In genomic region chr8:79529556-79529955, GRCm38 (mm10) we compare ENCODE assay signal across 8 mouse cellular contexts.
A peak's percentile ranks its signal among the peaks of the same experiment; 100 is the strongest.
DNase-seq lines count a peak whose midpoint lies in the region; ATAC-seq and TF ChIP-seq lines count a peak whose summit lies in the region.

No protein-coding gene starts in this region.

- no peak overlapping the region for H3K9ac ChIP-seq in embryonic facial prominence, embryonic 11.5 days (replicated peaks; ENCODE audit: low read length)
- no peak overlapping the region for H3K9ac ChIP-seq in midbrain, postnatal 0 days (replicated peaks; ENCODE audit: low read length, poor library complexity, severe bottlenecking)
- H3K9ac ChIP-seq in midbrain, embryonic 14.5 days (replicated peaks; ENCODE audit: low read length), result no peak overlapping the region

- ATAC-seq in embryonic facial prominence, embryonic 11.5 days (replicated peaks; ENCODE audit: insufficient number of reproducible peaks, low FRiP score, low TSS enrichment, low read depth), result no peak
- ATAC-seq in midbrain, postnatal 0 days (ENCODE audit: low FRiP score), result no peak
- no peak for ATAC-seq in midbrain, embryonic 14.5 days (ENCODE audit: low FRiP score, low TSS enrichment)

- H3K27ac ChIP-seq in embryonic facial prominence, embryonic 11.5 days (replicated peaks; ENCODE audit: low read depth, low read length), result no peak overlapping the region
- no peak overlapping the region for H3K27ac ChIP-seq in embryonic facial prominence, embryonic 10.5 days (replicated peaks)
- H3K27ac ChIP-seq in midbrain, postnatal 0 days (ENCODE audit: low read depth, low read length), result no peak overlapping the region
- H3K27ac ChIP-seq in midbrain, embryonic 14.5 days (replicated peaks; ENCODE audit: low read depth, low read length), result no peak overlapping the region

- DNase-seq in embryonic facial prominence, embryonic 11.5 days (ENCODE audit: low spot score), result peak; percentile 21
- no peak for DNase-seq in embryonic facial prominence, embryonic 10.5 days (ENCODE audit: low spot score)
- DNase-seq in midbrain, postnatal 0 days (ENCODE audit: low spot score), result no peak
- DNase-seq in midbrain, embryonic 14.5 days, result no peak
- no peak for DNase-seq in brain, embryonic 14.5 days (ENCODE audit: low read depth)
- peak; percentile 13 for DNase-seq in thymus, postnatal 25 days
- DNase-seq in right cerebral cortex, postnatal 14 days, result no peak
- no peak for DNase-seq in left cerebral cortex, postnatal 4 days

- intact Hi-C loops in left cerebral cortex, postnatal 4 days (cut with DNase I), result no loop called here

- no peak overlapping the region for H3K4me3 ChIP-seq in embryonic facial prominence, embryonic 11.5 days (ENCODE audit: low read depth, low read length)
- H3K4me3 ChIP-seq in embryonic facial prominence, embryonic 10.5 days, result no peak overlapping the region
- no peak overlapping the region for H3K4me3 ChIP-seq in midbrain, postnatal 0 days (ENCODE audit: low read depth, low read length)
- no peak overlapping the region for H3K4me3 ChIP-seq in midbrain, embryonic 14.5 days (replicated peaks; ENCODE audit: low read depth, low read length)

- WGBS in embryonic facial prominence, embryonic 11.5 days, result 36% methylated on average over 4 of the region's 4 CpGs
- whole genome bisulfite sequencing in embryonic facial prominence, embryonic 10.5 days, result 33% methylated on average over 4 of the region's 4 CpGs
- WGBS in midbrain, postnatal 0 days, result 35% methylated on average over 4 of the region's 4 CpGs
- 33% methylated on average over 4 of the region's 4 CpGs for whole genome bisulfite sequencing in midbrain, embryonic 14.5 days

- H3K27me3 ChIP-seq in embryonic facial prominence, embryonic 11.5 days (ENCODE audit: control insufficient read depth, insufficient read depth, low read length), result no peaks in the 10 kb centered on the region
- H3K27me3 ChIP-seq in embryonic facial prominence, embryonic 10.5 days (replicated peaks; ENCODE audit: low read depth, poor library complexity, severe bottlenecking), result no peaks in the 10 kb centered on the region
- no peaks in the 10 kb centered on the region for H3K27me3 ChIP-seq in midbrain, postnatal 0 days (ENCODE audit: insufficient read depth, low read length)
- H3K27me3 ChIP-seq in midbrain, embryonic 14.5 days (ENCODE audit: control insufficient read depth, insufficient read depth, low read length), result no peaks in the 10 kb centered on the region

- no peaks in the 10 kb centered on the region for H3K4me1 ChIP-seq in embryonic facial prominence, embryonic 11.5 days (ENCODE audit: control insufficient read depth, insufficient read depth, low read length)
- no peaks in the 10 kb centered on the region for H3K4me1 ChIP-seq in embryonic facial prominence, embryonic 10.5 days
- H3K4me1 ChIP-seq in midbrain, postnatal 0 days (ENCODE audit: insufficient read depth, low read length), result no peaks in the 10 kb centered on the region
- no peaks in the 10 kb centered on the region for H3K4me1 ChIP-seq in midbrain, embryonic 14.5 days (ENCODE audit: control insufficient read depth, insufficient read depth, low read length)

- no peaks in the 10 kb centered on the region for H3K36me3 ChIP-seq in embryonic facial prominence, embryonic 11.5 days (replicated peaks; ENCODE audit: control insufficient read depth, insufficient read depth, low read depth, low read length)
- H3K36me3 ChIP-seq in embryonic facial prominence, embryonic 10.5 days (replicated peaks), result no peaks in the 10 kb centered on the region
- no peaks in the 10 kb centered on the region for H3K36me3 ChIP-seq in midbrain, postnatal 0 days (ENCODE audit: insufficient read depth, low read length)
- no peaks in the 10 kb centered on the region for H3K36me3 ChIP-seq in midbrain, embryonic 14.5 days (ENCODE audit: control insufficient read depth, insufficient read depth, low read length)

- H3K9me3 ChIP-seq in embryonic facial prominence, embryonic 11.5 days (replicated peaks; ENCODE audit: control insufficient read depth, low read length), result no peaks in the 10 kb centered on the region
- peaks cover 3% of the 10 kb centered on the region; the same call in 1 of the 2 replicates for H3K9me3 ChIP-seq in embryonic facial prominence, embryonic 10.5 days
- no peaks in the 10 kb centered on the region for H3K9me3 ChIP-seq in midbrain, postnatal 0 days (ENCODE audit: low read length)
- H3K9me3 ChIP-seq in midbrain, embryonic 14.5 days (ENCODE audit: control insufficient read depth, low read length), result no peaks in the 10 kb centered on the region

- TF ChIP-seq POLR2A in brain, embryonic 14.5 days (IDR thresholded peaks at IDR 0.05; ENCODE audit: borderline replicate concordance, extremely low read depth, insufficient read depth, insufficient read length, poor library complexity, severe bottlenecking), result no peak

- H3K4me2 ChIP-seq in embryonic facial prominence, embryonic 11.5 days (ENCODE audit: low read depth, low read length), result no peak overlapping the region
- H3K4me2 ChIP-seq in midbrain, postnatal 0 days (ENCODE audit: low read depth, low read length, poor library complexity, severe bottlenecking), result no peak overlapping the region
- H3K4me2 ChIP-seq in midbrain, embryonic 14.5 days (ENCODE audit: low read length), result no peak overlapping the region

- TF ChIP-seq CTCF in midbrain, postnatal 0 days (IDR thresholded peaks at IDR 0.05), result peak; percentile 28
- TF ChIP-seq CTCF in brain, embryonic 14.5 days (IDR thresholded peaks at IDR 0.05; ENCODE audit: borderline replicate concordance, extremely low read depth, insufficient read depth, insufficient read length), result peak; percentile 32; the same call in 1 of the 2 replicates

Comparison
In these comparisons a context has a peak if more than half of its experiments do, and no peak if none do; other contexts are left out.
1. DNase-seq: peak in embryonic facial prominence, embryonic 11.5 days (single experiment) and thymus, postnatal 25 days (single experiment); none in embryonic facial prominence, embryonic 10.5 days (single experiment), midbrain, postnatal 0 days (single experiment), midbrain, embryonic 14.5 days (single experiment), brain, embryonic 14.5 days (single experiment), right cerebral cortex, postnatal 14 days (single experiment) and left cerebral cortex, postnatal 4 days (single experiment).